Mouse (Mus musculus): Measurements from ENCODE around the gene Ctu1.
A peak's percentile ranks its signal among the peaks of the same experiment; 100 is the strongest.
"Not testable (repeated sequence)": the region's sequence is repeated elsewhere in the genome, so short reads cannot be mapped to it uniquely, and the experiment has no call there.

Ctu1 gene

GRCm38 (mm10) chr7:43671809-43672580 lies at the start of gene Ctu1:
Gene Ctu1, plus strand, starts transcription at chr7:43672016.
- peak; percentile 79 for DNase-seq (ENCODE audit: low read depth)

- DNase-seq (ENCODE audit: low read depth), result no peak
Observed at GRCm38 (mm10) chr7:43622927-43623326, 48.9 kb upstream of the Ctu1 start.

GRCm38 (mm10) chr7:43623819-43624218 lies 48.0 kb upstream of the Ctu1 start:
- no peak for DNase-seq (ENCODE audit: low read depth)

GRCm38 (mm10) chr7:43625065-43625464 lies 46.8 kb upstream of the Ctu1 start:
- no peak for DNase-seq (ENCODE audit: low read depth)

- DNase-seq (ENCODE audit: low read depth), result no peak
Observed at GRCm38 (mm10) chr7:43625794-43626422, 45.9 kb upstream of the Ctu1 start.

GRCm38 (mm10) chr7:43633940-43634339 lies 37.9 kb upstream of the Ctu1 start:
- no peak for DNase-seq (ENCODE audit: low read depth)

GRCm38 (mm10) chr7:43634500-43634899 lies 37.3 kb upstream of the Ctu1 start, which contains the start of gene Ceacam18:
Gene Ceacam18, plus strand, starts transcription at chr7:43634707.
- DNase-seq (ENCODE audit: low read depth), result no peak

GRCm38 (mm10) chr7:43636194-43636593 lies 35.6 kb upstream of the Ctu1 start:
- no peak for DNase-seq (ENCODE audit: low read depth)

GRCm38 (mm10) chr7:43637118-43637517 lies 34.7 kb upstream of the Ctu1 start:
- no peak for DNase-seq (ENCODE audit: low read depth)

- no peak for DNase-seq (ENCODE audit: low read depth)
Observed at GRCm38 (mm10) chr7:43642587-43642986, 29.2 kb upstream of the Ctu1 start.

GRCm38 (mm10) chr7:43643046-43643652 lies 28.7 kb upstream of the Ctu1 start:
- no peak for DNase-seq (ENCODE audit: low read depth)

GRCm38 (mm10) chr7:43652683-43653082 lies 19.1 kb upstream of the Ctu1 start:
- DNase-seq (ENCODE audit: low read depth), result no peak

- DNase-seq (ENCODE audit: low read depth), result no peak
Observed at GRCm38 (mm10) chr7:43654519-43654918, 17.3 kb upstream of the Ctu1 start.

GRCm38 (mm10) chr7:43656232-43656631 lies 15.6 kb upstream of the Ctu1 start:
- no peak for DNase-seq (ENCODE audit: low read depth)

- no peak for DNase-seq (ENCODE audit: low read depth)
Observed at GRCm38 (mm10) chr7:43660002-43660401, 11.8 kb upstream of the Ctu1 start, which contains the start of gene Siglece. Gene Siglece, minus strand, starts transcription at chr7:43660161.

- no peak for DNase-seq (ENCODE audit: low read depth)
Observed at GRCm38 (mm10) chr7:43662804-43663203, 9.0 kb upstream of the Ctu1 start.

GRCm38 (mm10) chr7:43667221-43667620 lies 4.6 kb upstream of the Ctu1 start:
- not testable (repeated sequence) for DNase-seq (ENCODE audit: low read depth)

GRCm38 (mm10) chr7:43668582-43668981 lies 3.2 kb upstream of the Ctu1 start:
- peak; percentile 24 for DNase-seq (ENCODE audit: low read depth)

- DNase-seq (ENCODE audit: low read depth), result no peak
Observed at GRCm38 (mm10) chr7:43671064-43671808, 580 bp upstream of the Ctu1 start.

- DNase-seq (ENCODE audit: low read depth), result no peak
Observed at GRCm38 (mm10) chr7:43672581-43673260, 905 bp downstream of the Ctu1 start.

GRCm38 (mm10) chr7:43675091-43675490 lies 3.3 kb downstream of the Ctu1 start:
- no peak for DNase-seq (ENCODE audit: low read depth)

GRCm38 (mm10) chr7:43678517-43678916 lies 6.7 kb downstream of the Ctu1 start:
- peak; percentile 32 for DNase-seq (ENCODE audit: low read depth)
